Mouse (Mus musculus) naive thymus-derived CD4-positive, alpha-beta T cell, adult 2 months (primary cell): Measurements from ENCODE around the gene Frmd5.
"Not testable (repeated sequence)": the region's sequence is repeated elsewhere in the genome, so short reads cannot be mapped to it uniquely, and the experiment has no call there.

Experiments used
- DNase-seq: peaks from one replicate; pipeline ENCODE4 v3.0.0-alpha.2; 2011; ENCODE audit warnings: low read depth

Frmd5 gene

DNA sequence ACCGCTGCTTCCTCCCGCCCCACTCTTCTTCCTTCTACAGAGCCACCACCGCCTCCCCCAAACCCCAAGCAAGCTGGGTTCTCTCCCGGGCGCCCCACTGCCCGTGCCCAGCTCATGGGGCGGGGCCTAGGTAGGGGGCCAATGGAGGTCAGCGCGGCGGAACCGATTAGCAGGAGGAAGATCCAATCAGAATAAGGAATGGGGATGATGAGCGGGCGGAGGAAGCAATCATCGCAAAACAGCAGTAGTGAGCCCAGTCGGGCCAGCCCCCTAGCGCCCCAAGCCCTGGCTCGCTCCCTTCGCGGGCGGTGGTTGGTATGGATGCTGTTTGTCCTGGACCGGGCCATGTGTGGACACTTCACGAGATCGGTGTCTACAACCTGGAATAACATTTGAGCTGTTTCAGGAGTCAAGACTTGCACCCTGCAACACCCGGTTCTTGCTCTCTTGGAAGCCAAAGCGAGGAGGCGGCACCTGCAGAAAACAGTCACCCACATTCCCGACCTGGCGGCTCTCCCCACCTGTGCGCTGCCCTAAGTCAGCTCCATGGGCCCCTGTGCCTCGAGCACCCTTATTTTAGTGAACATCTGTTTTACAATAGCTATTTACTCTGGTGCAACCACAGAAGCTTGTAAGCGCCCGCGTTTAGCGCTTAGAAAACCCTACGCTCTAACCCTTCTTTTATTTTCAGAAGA, at the start of gene Frmd5:
Frmd5 (minus strand) TSS at position 129 of the 695 bp plus-strand sequence.
- peak; percentile 85 for DNase-seq

GRCm38 (mm10) chr2:121853974-121854373, 47.1 kb upstream of the Frmd5 start:
- DNase-seq, result no peak

DNA sequence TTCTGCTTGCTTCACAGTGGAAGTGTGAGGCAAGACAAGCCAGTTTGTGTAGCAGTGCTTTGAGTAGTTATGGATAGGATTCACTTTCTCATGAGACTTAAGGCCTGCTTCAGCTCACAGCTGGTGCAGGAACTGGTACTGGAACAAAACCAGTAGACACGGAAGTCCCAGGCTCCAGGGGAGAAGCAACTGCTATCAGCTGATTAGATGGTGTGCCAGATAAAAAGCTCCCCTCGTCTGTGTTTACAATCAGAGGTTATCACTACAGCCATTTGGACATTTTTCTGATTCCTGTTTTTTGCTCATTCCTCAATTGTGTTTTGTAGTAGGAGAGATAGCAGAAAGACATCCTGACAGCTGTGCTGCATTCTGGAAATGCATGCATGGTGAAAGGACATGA, 45.2 kb upstream of the Frmd5 start:
- DNase-seq, result no peak

- no peak for DNase-seq
Observed at GRCm38 (mm10) chr2:121846050-121846449, 39.2 kb upstream of the Frmd5 start.

GRCm38 (mm10) chr2:121842249-121842648, 35.4 kb upstream of the Frmd5 start:
- no peak for DNase-seq

DNA sequence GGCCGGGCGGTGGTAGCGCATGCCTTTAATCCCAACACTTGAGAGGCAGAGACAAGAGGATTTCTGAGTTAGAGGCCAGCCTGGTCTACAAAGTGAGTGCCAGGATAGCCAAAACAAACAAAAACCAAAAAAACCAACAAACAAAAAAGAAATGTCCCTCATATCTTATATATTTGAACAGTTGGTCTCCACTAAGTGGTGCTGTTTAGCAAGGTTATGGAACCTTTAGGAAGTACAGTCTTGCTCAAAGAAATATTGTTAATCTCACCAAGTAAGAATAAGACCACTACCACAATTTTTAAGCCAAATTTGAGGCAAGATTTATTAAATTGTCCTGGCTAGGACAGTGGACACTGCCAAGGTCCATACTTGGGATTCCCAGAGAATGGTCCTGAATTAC, 34.6 kb upstream of the Frmd5 start:
- no peak for DNase-seq

DNA sequence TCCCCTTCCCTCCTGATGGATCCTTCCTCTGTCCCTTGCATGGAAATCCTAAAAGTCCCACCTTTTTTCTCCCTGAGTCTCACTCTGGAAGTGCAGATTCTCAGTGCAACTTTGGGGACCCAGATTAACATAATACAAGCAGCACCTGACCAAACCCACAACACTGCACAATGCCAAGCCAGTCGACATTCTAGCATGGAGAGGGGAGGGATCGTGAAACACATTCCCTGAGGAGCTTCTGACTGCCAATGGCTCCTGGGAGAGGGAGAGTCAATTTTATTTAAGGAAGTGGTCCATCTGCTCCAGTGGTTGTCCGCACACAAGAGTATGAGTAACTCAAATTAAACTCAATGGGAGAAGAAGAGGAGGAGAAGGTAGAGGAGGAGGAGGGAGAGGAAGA, 28.0 kb upstream of the Frmd5 start:
- no peak for DNase-seq

- DNase-seq, result peak; percentile 48
Observed at GRCm38 (mm10) chr2:121832484-121832894, 25.6 kb upstream of the Frmd5 start.

DNA sequence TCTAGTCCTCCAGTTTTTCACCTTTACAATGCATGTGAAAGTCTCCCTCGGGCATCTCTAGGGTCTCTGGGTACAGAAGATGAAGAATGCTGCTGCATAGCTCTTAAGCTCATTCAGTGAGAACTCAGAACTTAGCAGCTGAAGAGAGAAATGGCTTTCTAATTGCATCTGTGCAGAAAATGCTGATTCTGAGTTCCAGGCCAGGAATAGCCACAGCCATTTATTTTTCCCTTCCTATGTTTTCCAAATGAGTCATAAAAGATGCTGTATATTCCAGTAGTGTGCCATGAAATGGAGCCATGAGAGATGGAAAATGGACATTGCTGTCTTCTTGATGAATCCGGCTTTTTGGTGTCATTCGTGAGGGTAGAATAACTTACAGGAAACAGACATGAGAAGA, 21.5 kb upstream of the Frmd5 start:
- DNase-seq, result no peak

- DNase-seq, result no peak
Observed at GRCm38 (mm10) chr2:121826189-121826588, 19.3 kb upstream of the Frmd5 start.

- DNase-seq, result no peak
Observed at GRCm38 (mm10) chr2:121824653-121825052, 17.8 kb upstream of the Frmd5 start.

- DNase-seq, result no peak
Observed at GRCm38 (mm10) chr2:121821787-121822186, 14.9 kb upstream of the Frmd5 start.

GRCm38 (mm10) chr2:121810876-121811275, 4.0 kb upstream of the Frmd5 start:
- DNase-seq, result not testable (repeated sequence)

DNA sequence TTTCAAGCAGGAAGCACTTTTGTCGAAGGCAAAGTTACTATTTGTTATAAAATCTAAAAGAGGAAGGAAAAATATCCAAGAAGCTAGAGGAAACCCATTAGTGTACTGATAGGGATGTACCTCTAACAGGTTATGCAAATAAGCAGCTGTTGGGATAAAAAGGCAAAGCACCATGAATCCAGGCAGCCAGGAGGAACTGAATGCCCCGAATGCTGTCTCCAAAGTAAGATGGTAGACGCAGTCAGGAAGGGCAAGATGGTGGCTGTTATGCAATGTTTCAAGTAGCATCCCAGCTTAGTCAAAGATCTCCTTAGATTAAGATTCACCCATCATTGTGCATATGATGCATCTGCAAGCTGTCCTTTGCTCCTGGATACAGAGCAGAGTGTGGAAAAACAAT, 2.2 kb upstream of the Frmd5 start:
- DNase-seq, result no peak

DNA sequence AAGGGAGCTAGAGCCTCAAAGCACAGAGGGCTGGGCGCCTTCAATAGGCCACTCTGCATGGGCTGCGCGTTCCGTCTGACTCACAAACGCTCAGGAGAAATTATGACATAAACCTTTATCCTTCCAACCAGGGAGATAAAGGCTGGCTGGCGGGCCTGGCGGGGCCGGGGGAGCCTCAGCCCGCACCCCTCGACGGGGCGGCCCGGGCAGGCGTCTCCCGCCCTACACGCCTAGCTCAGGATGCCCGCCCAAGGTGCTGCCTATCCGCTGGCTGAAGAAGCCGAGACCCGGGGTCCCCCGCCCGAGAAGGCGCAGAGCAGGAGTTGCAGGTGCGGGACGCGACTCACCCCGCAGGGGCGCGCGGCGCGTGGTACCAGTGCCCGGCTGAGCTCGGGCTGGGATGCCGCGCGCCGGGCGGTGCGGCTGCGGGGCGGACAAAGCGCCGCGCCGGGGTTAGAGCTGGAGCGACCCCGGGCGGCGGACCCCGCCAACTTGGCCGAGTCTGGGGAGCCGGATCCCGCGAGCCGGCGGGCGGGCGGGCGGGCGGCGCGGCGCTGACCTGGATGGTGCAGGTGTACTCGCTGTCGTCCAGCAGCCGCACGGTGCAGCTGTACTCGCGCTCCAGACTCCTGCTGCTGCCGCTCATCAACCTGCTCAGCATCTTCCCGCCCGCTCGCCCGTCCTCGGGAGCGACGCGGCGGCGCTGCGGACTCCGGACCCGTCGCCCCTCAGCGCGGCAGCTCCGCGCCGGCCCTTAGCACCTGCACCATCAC, 530 bp downstream of the Frmd5 start:
- DNase-seq, result peak; percentile 30

GRCm38 (mm10) chr2:121799051-121799450, 7.8 kb downstream of the Frmd5 start:
- no peak for DNase-seq

GRCm38 (mm10) chr2:121795995-121796394, 10.9 kb downstream of the Frmd5 start:
- no peak for DNase-seq

GRCm38 (mm10) chr2:121789777-121790176, 17.1 kb downstream of the Frmd5 start:
- DNase-seq, result no peak

- DNase-seq, result no peak
Observed at GRCm38 (mm10) chr2:121788415-121788814, 18.5 kb downstream of the Frmd5 start.

DNA sequence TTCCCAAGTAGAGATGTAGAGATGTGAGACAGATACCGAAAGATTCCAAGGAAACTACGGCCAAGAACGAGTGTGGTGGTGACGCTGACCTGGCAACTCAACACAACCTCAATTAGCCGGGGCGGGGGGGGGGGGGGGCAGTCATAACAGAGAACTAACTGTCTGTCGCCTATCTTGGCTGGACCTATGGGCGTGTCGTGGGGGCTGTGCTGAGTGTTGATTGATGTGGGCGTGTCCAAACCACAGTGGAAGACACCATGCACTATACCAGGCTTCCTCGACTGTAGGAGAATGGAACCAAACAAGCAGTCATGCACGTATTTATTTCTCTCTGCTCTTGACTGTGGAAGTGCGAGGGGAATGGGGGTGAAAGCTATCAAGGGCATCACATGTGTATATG, 19.1 kb downstream of the Frmd5 start:
- no peak for DNase-seq

DNA sequence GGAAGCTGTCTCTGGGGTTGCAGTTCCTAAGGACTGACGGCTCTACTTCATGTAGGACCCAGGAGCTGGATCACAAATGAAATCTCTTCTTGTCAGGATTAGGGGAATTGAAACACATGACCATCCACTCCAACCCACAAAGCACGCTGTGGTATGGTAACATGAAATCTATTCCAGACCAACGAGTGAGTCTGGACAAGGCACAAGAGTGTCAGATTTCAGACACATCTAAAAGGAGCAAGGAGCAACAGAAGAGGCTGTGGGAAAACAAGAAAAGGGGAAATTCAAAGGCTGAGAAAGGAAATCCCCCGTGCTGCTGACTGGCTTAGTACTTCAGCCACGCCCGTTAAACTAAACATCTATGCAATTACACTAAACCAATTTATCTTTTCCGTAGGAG, 19.6 kb downstream of the Frmd5 start:
- no peak for DNase-seq

- no peak for DNase-seq
Observed at GRCm38 (mm10) chr2:121776219-121776618, 30.7 kb downstream of the Frmd5 start.

DNA sequence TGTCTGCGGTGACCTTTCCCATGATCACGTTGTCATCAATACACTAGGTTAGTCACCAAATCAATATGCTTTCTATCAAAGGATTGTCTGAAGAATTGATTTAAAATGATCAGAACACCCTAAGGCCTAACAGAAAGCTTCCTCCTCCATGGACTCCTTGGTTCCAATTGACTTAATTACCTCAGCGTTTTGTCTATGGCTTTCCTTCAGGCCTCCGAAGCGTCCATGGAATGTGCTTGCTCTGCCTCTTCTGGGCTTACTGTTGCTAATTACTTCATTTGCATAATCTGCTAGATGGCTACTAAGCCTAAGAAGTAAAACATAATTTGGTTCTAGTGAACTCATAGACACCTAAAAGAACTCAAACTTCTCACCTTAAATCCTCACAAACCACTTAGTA, 42.0 kb downstream of the Frmd5 start:
- no peak for DNase-seq

DNA sequence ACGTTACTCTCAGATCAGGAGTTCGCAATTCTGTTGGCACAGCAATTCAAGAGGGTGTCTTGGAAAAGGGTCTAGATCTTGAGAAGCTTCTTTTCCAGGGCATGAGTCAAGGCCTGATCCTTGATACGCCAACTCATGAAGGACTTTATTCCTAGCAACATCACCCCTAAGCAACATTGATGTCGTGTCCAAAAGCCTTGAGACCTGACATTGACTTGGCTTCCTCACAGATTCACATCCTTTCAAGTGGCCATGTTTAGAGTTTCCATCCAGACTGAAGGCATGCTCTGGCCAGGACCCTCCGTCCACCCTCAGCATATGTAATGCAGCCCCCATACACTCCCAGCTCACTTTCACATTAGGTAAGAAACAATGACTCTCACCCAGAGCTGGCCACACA, 45.0 kb downstream of the Frmd5 start:
- DNase-seq, result no peak
